Mouse (Mus musculus) 3134 (cell line): Measurements from ENCODE around the gene Olfr1097.

Experiments
- DNase-seq: peaks from one replicate; pipeline ENCODE4 v3.0.0-alpha.2; 2011; ENCODE audit warnings: low spot score; ENCODE audit not compliant: insufficient read length; ENCODE audit errors: extremely low read depth

The Olfr1097 gene

GRCm38 (mm10) chr2:86892116-86892515 lies at the start of gene Olfr1097:
Gene Olfr1097, minus strand, starts transcription at chr2:86892216.
- DNase-seq: no peak

- no peak for DNase-seq
Measured at GRCm38 (mm10) chr2:86926557-86926956, 34.5 kb upstream of the Olfr1097 start.

GRCm38 (mm10) chr2:86924445-86924844 lies 32.4 kb upstream of the Olfr1097 start, which contains the start of gene Olfr1098:
Gene Olfr1098, minus strand, starts transcription at chr2:86924545.
- no peak for DNase-seq

GRCm38 (mm10) chr2:86905647-86906046 lies 13.6 kb upstream of the Olfr1097 start:
- DNase-seq: no peak

GRCm38 (mm10) chr2:86874702-86875101 lies 17.3 kb downstream of the Olfr1097 start, which contains the start of gene Gm13723:
Gene Gm13723, minus strand, starts transcription at chr2:86874802.
- no peak for DNase-seq

GRCm38 (mm10) chr2:86851596-86851995 lies 40.4 kb downstream of the Olfr1097 start, which contains the start of gene Olfr1095:
Gene Olfr1095, minus strand, starts transcription at chr2:86851696.
- DNase-seq: no peak
